Mouse (Mus musculus): ENCODE results near the gene Camkmt.

GRCm38 (mm10) chr17:85352731-85353130 lies 262.4 kb downstream of the Camkmt start:
- TF ChIP-seq POLR2A (IDR thresholded peaks at IDR 0.05; ENCODE audit: low read depth, low read length) (no peak), CTCF (IDR thresholded peaks at IDR 0.05; ENCODE audit: borderline replicate concordance, insufficient read depth, low read length) (no peak)

All from embryonic fibroblast, embryonic 13.5 days (primary cell).